Mouse (Mus musculus) adrenal gland, postnatal 14 days (tissue): Measurements from ENCODE around the gene Rnf224. TPM values are rescaled to one million over a fixed set of nuclear protein-coding genes. Genes with fewer than 3 reads are reported as not detected.

Source experiments
- DNase-seq: peaks from one replicate; pipeline ENCODE4 v3.0.0; 2021; ENCODE audit warnings: mixed read lengths
- total RNA-seq: library from RNA; stranded (reverse); gene quantifications from 2 replicates; pipeline ENCODE4 v1.2.3, GENCODE M21; 2021

Rnf224 gene
- total RNA-seq, 1 experiment from 2014 or later, result not detected

DNA sequence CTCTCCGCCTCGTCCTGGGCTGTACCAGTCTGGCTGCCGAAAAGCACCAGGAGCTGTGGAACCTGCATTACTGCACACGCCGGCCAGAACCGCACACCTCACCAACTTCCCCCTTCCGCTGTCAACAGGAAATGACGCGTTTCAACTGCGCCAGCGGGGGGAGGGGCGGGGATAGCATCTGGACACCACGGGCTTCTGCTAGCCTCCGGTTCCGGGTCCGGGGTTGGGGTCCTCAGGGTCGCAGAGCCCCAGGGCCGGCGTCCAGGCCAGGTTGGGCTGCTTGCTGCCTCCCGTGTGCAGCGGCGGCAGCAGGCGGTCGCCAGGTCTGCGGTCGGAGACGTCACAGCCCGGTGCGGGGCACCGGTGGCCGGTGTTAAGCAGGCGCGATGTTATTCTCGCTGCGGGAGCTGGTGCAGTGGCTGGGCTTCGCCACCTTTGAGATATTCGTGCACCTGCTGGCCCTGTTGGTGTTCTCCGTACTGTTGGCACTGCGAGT, 18.7 kb upstream of the Rnf224 start, which contains the start of gene Tmem203:
Gene Tmem203, plus strand, starts transcription at position 156 of the 496 bp plus-strand sequence.
- DNase-seq, result peak; percentile 94

- DNase-seq, result peak; percentile 32
Observed at GRCm38 (mm10) chr2:25252331-25252730, 15.7 kb upstream of the Rnf224 start.

- DNase-seq, result no peak
Observed at GRCm38 (mm10) chr2:25246183-25247072, 9.8 kb upstream of the Rnf224 start, which contains the start of gene AL732309.1. Gene AL732309.1, minus strand, starts transcription at chr2:25246863.

GRCm38 (mm10) chr2:25244144-25244543, 7.6 kb upstream of the Rnf224 start:
- DNase-seq, result no peak

DNA sequence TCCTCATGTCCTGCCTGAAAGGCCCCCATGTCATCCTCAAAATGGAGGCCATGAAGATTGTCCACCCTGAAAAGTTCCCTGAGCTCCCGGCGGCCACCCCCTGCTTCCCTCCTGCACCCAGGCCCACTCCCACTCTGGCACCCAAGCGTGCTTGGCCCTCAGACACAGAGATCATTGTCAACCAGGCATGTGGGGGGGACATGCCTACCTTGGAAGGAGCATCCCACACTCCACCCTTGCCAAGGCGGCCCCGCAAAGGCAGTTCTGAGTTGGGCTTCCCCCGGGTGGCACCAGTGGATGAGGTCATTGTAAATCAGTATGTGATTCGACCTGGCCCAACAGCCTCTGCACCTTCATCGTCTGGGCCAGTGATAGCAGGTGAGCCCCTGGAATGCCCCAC, 6.8 kb upstream of the Rnf224 start:
- DNase-seq, result no peak

DNA sequence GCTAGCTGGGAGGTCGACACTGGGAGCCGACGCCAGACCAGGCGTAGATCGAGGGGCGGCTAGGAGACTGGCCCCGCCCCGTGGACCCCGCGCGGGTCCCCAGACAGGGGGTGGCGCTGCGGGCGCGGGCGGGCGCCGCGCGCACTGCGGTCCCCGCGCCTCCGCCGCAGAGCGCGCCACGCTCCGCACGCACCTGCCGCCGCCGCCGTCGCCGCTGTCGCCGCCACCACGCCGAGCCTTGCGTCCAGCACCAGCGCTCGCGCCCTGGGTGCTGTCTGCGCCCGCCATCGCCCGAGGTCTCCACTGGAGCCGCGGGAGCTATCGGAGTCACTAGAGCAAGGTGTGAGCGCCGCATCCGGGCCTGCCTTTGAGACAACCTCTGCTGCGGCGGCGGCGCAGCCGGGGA, 5.5 kb upstream of the Rnf224 start, which contains the start of the genes Rnf208 and Cysrt1:
Gene Rnf208, plus strand, starts transcription at position 155 of the 406 bp plus-strand sequence.
Gene Cysrt1, minus strand, starts transcription at position 352 of the 406 bp plus-strand sequence.
- DNase-seq, result peak; percentile 32

GRCm38 (mm10) chr2:25241438-25241775, 4.8 kb upstream of the Rnf224 start:
- no peak for DNase-seq

DNA sequence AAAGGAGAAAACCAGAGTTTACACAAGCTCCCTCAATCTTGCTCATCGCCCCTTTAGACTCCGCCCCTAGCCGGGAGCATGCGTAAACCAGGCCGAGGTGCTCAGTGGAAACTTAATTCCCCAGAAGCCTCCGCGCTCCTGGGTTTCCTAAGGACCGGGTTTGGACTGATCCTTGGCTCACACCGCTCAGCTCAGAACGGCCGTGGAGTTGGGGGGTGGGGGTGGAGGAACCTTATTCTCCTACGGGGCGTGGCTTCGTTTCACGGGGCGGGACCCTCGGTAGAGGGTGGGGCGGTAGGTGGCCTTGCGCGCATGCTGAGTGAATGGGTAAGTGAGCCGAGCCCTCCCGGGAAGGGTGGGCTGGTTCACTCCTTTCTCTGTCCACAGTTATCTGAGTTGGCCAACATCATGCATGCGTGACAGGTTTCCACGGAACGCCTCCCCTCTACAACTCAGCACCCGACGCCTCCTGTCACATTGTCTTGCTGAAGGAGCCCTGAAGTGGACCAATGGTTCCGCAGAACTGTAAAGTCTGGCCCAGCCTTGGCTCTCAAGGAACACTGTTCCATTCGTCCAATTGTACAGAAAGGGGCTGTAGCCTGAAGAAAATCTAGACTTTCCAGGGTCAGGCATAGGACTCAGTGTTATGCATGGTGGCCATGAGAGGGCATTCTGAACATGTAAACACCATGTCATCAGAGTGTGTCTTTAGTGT, 4.3 kb upstream of the Rnf224 start:
- DNase-seq, result peak; percentile 88

GRCm38 (mm10) chr2:25240310-25240709, 3.7 kb upstream of the Rnf224 start:
- no peak for DNase-seq

DNA sequence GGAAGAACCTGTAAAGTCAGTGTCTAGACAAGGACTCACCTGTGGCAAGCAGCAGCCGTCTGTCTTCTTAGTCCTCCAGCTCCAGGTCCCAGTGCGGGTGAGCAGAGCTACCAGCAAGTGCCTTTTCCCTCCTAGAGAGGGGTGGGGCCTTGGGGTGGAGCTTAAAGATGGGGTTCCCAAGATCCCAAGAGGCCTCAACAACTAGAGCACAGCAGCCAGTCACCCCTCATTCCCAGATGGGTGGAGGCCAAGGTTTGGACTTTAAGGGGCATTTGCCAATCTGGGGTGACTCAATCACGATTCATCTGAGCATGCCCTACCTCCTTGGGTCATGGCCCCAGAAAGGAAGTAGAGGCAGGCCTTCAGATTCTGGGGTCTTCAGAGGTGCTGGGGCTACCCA, 3.2 kb upstream of the Rnf224 start:
- DNase-seq, result no peak

DNA sequence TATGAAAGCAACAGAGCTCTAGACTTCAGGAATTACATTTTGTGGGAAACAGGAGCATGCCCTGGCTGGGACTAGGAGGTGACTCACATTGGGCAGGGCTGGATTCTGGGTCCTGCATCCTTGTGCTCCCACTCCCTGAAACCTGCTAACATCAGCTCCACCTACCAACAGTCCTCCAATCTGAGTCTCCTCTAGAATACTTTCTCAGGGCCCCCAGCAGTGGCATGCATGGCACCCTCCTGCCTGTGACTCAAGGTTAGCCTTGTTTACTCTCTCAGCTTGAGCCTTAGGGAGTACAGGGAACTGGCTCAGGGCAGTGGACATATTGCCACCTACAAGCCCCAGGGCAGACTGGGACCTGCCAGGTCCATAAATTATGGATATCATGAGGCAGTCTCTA, 1.5 kb upstream of the Rnf224 start:
- DNase-seq, result no peak

DNA sequence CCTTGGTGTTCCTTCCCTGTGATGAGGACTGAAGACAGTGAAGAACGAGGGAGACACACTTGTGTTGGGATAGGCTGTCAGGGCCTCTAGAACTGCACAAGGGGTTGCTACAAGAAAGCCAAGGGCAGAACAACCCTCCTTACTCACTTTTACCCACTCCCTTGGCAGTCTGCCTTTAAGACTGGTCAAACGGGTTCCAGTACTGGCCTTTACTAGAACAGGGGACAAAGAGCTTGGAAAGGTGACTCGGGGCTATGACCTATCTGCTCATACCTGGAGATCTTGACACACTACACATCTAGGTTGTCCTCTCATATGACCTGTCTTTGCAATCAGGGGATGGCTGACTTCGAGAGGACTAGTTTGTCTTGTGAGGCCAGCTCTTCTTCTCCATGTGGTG, 935 bp upstream of the Rnf224 start:
- no peak for DNase-seq

- DNase-seq, result no peak
Observed at GRCm38 (mm10) chr2:25234551-25235220, 1.9 kb downstream of the Rnf224 start.

DNA sequence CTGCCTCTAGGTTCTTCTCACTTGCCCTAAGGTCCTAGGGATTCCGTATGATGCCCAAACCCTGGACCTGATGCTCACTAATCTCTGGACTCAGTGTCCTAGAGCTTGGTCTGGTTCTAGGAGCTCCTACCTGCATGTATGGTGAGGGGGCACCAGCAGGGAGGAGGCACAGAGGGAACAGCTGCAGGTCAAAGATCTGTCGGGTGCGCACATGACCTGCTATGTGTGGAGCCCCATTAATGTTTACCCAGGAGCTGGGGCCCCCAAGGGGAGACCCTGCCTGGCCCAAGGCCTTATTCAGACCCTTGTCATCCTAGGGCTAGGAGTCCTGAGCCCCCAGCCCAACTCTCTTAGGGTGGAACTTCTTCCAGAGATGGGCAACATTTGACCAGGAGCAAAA, 2.5 kb downstream of the Rnf224 start, which contains the start of gene Slc34a3:
Gene Slc34a3, minus strand, starts transcription at position 315 of the 400 bp plus-strand sequence.
- DNase-seq, result no peak

- DNase-seq, result no peak
Observed at GRCm38 (mm10) chr2:25233421-25233820, 3.2 kb downstream of the Rnf224 start.

DNA sequence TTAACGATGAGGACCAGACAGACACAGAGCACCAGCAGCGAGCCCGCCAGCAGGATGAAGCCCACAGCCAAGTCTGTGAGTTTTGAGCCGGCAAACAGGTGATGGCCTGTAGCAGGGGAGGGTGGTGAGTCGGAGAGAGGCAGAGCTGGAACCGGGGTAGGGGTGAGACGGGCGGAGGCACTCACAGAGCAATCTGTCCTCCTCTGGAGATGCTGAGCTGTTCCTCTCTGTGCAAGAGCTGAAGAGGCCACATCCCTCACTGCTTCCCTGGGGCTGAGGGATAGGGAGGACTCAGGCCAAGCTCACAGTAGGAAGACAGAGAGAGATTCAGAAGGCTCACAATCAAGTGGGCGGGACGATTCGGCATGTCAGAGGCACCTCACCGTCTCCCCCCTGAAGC, 5.5 kb downstream of the Rnf224 start:
- DNase-seq, result no peak

DNA sequence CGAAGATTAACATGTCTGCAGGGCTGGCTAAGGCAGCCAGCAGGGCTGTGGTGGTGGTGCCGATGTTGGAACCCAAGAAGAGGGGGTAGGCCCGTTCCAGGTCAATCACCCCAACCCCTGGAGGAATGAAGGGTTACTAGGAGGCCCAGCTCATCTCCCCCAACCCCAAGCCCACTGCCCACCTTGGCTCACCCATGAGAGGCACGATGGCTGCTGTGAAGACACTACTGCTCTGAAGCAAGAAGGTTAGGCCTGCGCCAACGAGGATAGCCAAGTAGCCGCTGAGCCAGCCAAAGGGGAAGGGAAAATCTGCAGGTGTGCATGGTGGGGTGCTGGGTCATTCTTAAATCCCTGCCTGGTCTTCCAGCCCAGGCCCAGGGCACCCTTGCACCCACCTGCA, 6.0 kb downstream of the Rnf224 start:
- no peak for DNase-seq

GRCm38 (mm10) chr2:25229582-25229981, 7.0 kb downstream of the Rnf224 start:
- no peak for DNase-seq

- no peak for DNase-seq
Observed at GRCm38 (mm10) chr2:25228995-25229530, 7.5 kb downstream of the Rnf224 start.

GRCm38 (mm10) chr2:25228431-25228889, 8.1 kb downstream of the Rnf224 start:
- peak; percentile 92 for DNase-seq

- no peak for DNase-seq
Observed at GRCm38 (mm10) chr2:25227406-25227805, 9.2 kb downstream of the Rnf224 start.

GRCm38 (mm10) chr2:25226864-25227263, 9.7 kb downstream of the Rnf224 start:
- no peak for DNase-seq
